Mouse (Mus musculus) MEL (cell line): ENCODE results near the gene Ngrn. TPM values are rescaled to one million over a fixed set of nuclear protein-coding genes. Genes with fewer than 3 reads are reported as not detected.

Experiments used
- DNase-seq: peaks from one replicate; pipeline ENCODE4 v3.0.0; 2011; ENCODE audit warnings: low read depth, low spot score
- H3K27ac ChIP-seq: 2 replicates; pipeline ENCODE4 v1.5.1; 2012; ENCODE audit warnings: low read depth, mild to moderate bottlenecking, control low read depth, low read length, moderate library complexity; ENCODE audit not compliant: control insufficient read depth
- H3K27me3 ChIP-seq, 2 experiments: fragments of 150-350 bp in 1 of 2; sonication (generic) in 1 of 2; 2 replicates each; pipeline ENCODE4 v1.6.1; 2012; ENCODE audit warnings: low read length in 2 of 2, mild to moderate bottlenecking in 2 of 2, improper control_type of control experiment in 1 of 2, moderate library complexity in 1 of 2; ENCODE audit not compliant: insufficient read depth in 2 of 2, control insufficient read depth in 1 of 2
- H3K36me3 ChIP-seq, 2 experiments: 2 replicates each; pipeline ENCODE4 v1.6.1; 2012 to 2014; ENCODE audit warnings: low read length in 2 of 2, improper control_type of control experiment in 1 of 2, inconsistent platforms in 1 of 2, mild to moderate bottlenecking in 1 of 2; ENCODE audit not compliant: insufficient read depth in 2 of 2, control insufficient read depth in 1 of 2
- H3K4me1 ChIP-seq, 2 experiments: fragments of 150-350 bp in 1 of 2; sonication (generic) in 1 of 2; 2 replicates each; pipeline ENCODE4 v1.6.1; 2012; ENCODE audit warnings: low read length in 2 of 2, improper control_type of control experiment in 1 of 2, mild to moderate bottlenecking in 1 of 2; ENCODE audit not compliant: insufficient read depth in 2 of 2, control insufficient read depth in 1 of 2
- H3K4me3 ChIP-seq, 2 experiments: fragments of 150-350 bp in 1 of 2; sonication (generic) in 1 of 2; 2 replicates each; pipeline ENCODE4 v1.5.1; 2012; ENCODE audit warnings: low read depth in 2 of 2, low read length in 2 of 2, mild to moderate bottlenecking in 2 of 2, moderate library complexity in 2 of 2, control low read depth in 1 of 2, improper control_type of control experiment in 1 of 2; ENCODE audit not compliant: control insufficient read depth in 1 of 2, insufficient read depth in 1 of 2
- H3K79me2 ChIP-seq: 2 replicates; pipeline ENCODE4 v1.6.1; 2012; ENCODE audit warnings: mild to moderate bottlenecking, low read length, moderate library complexity; ENCODE audit not compliant: control insufficient read depth, poor library complexity, insufficient read depth
- H3K9ac ChIP-seq: 2 replicates; pipeline ENCODE4 v1.6.1; 2012; ENCODE audit warnings: low read depth, mild to moderate bottlenecking, control low read depth, low read length, moderate library complexity; ENCODE audit not compliant: control insufficient read depth, poor library complexity, severe bottlenecking
- H3K9me3 ChIP-seq: fragments of 150-350 bp; sonication (generic); replicated peaks from 2 replicates; pipeline ENCODE4 v1.6.1; 2012; ENCODE audit warnings: mild to moderate bottlenecking, low read length, improper control_type of control experiment, moderate library complexity; ENCODE audit not compliant: insufficient read depth
- CHD1 ChIP-seq: IDR thresholded peaks from 2 replicates; pipeline ENCODE4 v1.6.1; 2012; ENCODE audit warnings: low read depth, mild to moderate bottlenecking, inconsistent platforms, low read length, improper control_type of control experiment
- CTCF ChIP-seq, 3 experiments: IDR thresholded peaks in 2 of 3; conservative IDR thresholded peaks in 1 of 3; 2 replicates each; pipeline ENCODE4 v1.5.1; 2011 to 2012; ENCODE audit warnings: low read length in 3 of 3, low read depth in 2 of 3, mild to moderate bottlenecking in 2 of 3, improper control_type of control experiment in 1 of 3, inconsistent platforms in 1 of 3, mixed read lengths in 1 of 3, moderate library complexity in 1 of 3; ENCODE audit not compliant: control insufficient read depth in 1 of 3, insufficient read depth in 1 of 3, poor library complexity in 1 of 3, severe bottlenecking in 1 of 3
- E2F4 ChIP-seq: IDR thresholded peaks from 2 replicates; pipeline ENCODE4 v1.6.1; 2011; ENCODE audit warnings: low read depth, low read length, improper control_type of control experiment, borderline replicate concordance
- ELF1 ChIP-seq: IDR thresholded peaks from 2 replicates; pipeline ENCODE4 v1.6.1; 2014; ENCODE audit warnings: low read depth, mild to moderate bottlenecking, inconsistent platforms, low read length, improper control_type of control experiment, moderate library complexity
- GABPA ChIP-seq: IDR thresholded peaks from 2 replicates; pipeline ENCODE4 v1.6.1; 2012; ENCODE audit warnings: low read depth, mild to moderate bottlenecking, inconsistent platforms, low read length, improper control_type of control experiment, moderate library complexity
- GATA1 ChIP-seq: IDR thresholded peaks from 2 replicates; pipeline ENCODE4 v1.6.1; 2011; ENCODE audit warnings: low read depth, low read length, improper control_type of control experiment
- HCFC1 ChIP-seq: IDR thresholded peaks from 2 replicates; pipeline ENCODE4 v1.6.1; 2012; ENCODE audit warnings: low read depth, mild to moderate bottlenecking, inconsistent platforms, low read length, improper control_type of control experiment, moderate library complexity
- JUND ChIP-seq: IDR thresholded peaks from 2 replicates; pipeline ENCODE4 v1.6.1; 2011; ENCODE audit warnings: low read depth, mild to moderate bottlenecking, improper control_type of control experiment, low read length
- KAT2A ChIP-seq: conservative IDR thresholded peaks from 2 replicates; pipeline ENCODE4 v1.6.1; 2012; ENCODE audit warnings: low read depth, low read length, improper control_type of control experiment, inconsistent platforms
- MAFK ChIP-seq: IDR thresholded peaks from 2 replicates; pipeline ENCODE4 v1.6.1; 2011; ENCODE audit warnings: low read depth, mild to moderate bottlenecking, low read length, improper control_type of control experiment, borderline replicate concordance
- MAX ChIP-seq: IDR thresholded peaks from 2 replicates; pipeline ENCODE4 v1.6.1; 2011; ENCODE audit warnings: low read length, improper control_type of control experiment
- MAZ ChIP-seq: IDR thresholded peaks from 2 replicates; pipeline ENCODE4 v1.6.1; 2012; ENCODE audit warnings: low read depth, mild to moderate bottlenecking, inconsistent platforms, low read length, improper control_type of control experiment
- MEF2A ChIP-seq: IDR thresholded peaks from 2 replicates; pipeline ENCODE4 v1.6.1; 2014; ENCODE audit warnings: low read depth, mild to moderate bottlenecking, inconsistent platforms, low read length, improper control_type of control experiment; ENCODE audit not compliant: poor library complexity, insufficient replicate concordance, severe bottlenecking; ENCODE audit errors: extremely low read depth
- MXI1 ChIP-seq: IDR thresholded peaks from 2 replicates; pipeline ENCODE4 v1.6.1; 2011; ENCODE audit warnings: mild to moderate bottlenecking, low read depth, low read length, improper control_type of control experiment
- MYC ChIP-seq: IDR thresholded peaks from 2 replicates; pipeline ENCODE4 v1.6.1; 2011; ENCODE audit warnings: low read depth, mild to moderate bottlenecking, low read length, improper control_type of control experiment, moderate library complexity
- NRF1 ChIP-seq: IDR thresholded peaks from 2 replicates; pipeline ENCODE4 v1.6.1; 2014; ENCODE audit warnings: low read depth, mild to moderate bottlenecking, inconsistent platforms, low read length, improper control_type of control experiment, moderate library complexity; ENCODE audit not compliant: poor library complexity, insufficient read depth, severe bottlenecking
- POLR2A ChIP-seq, 2 experiments: IDR thresholded peaks; 2 replicates each; pipeline ENCODE4 v1.6.1; 2011 to 2012; ENCODE audit warnings: low read length in 2 of 2, mild to moderate bottlenecking in 2 of 2, control low read depth in 1 of 2, improper control_type of control experiment in 1 of 2, low read depth in 1 of 2, moderate library complexity in 1 of 2; ENCODE audit not compliant: control insufficient read depth in 1 of 2, insufficient read depth in 1 of 2, poor library complexity in 1 of 2
- POLR2AphosphoS2 ChIP-seq: IDR thresholded peaks from 2 replicates; pipeline ENCODE4 v1.6.1; 2011; ENCODE audit warnings: low read length, improper control_type of control experiment
- RAD21 ChIP-seq: IDR thresholded peaks from 2 replicates; pipeline ENCODE4 v1.6.1; 2011; ENCODE audit warnings: mild to moderate bottlenecking, low read depth, low read length, improper control_type of control experiment
- RCOR1 ChIP-seq: IDR thresholded peaks from 2 replicates; pipeline ENCODE4 v1.6.1; 2012; ENCODE audit warnings: low read depth, mild to moderate bottlenecking, inconsistent platforms, low read length, improper control_type of control experiment
- SIN3A ChIP-seq: IDR thresholded peaks from 2 replicates; pipeline ENCODE4 v1.6.1; 2012; ENCODE audit warnings: low read length, improper control_type of control experiment, inconsistent platforms
- SMC3 ChIP-seq: IDR thresholded peaks from 2 replicates; pipeline ENCODE4 v1.6.1; 2011; ENCODE audit warnings: low read depth, low read length, improper control_type of control experiment
- TAL1 ChIP-seq: IDR thresholded peaks from 2 replicates; pipeline ENCODE4 v1.6.1; 2012; ENCODE audit warnings: mild to moderate bottlenecking, inconsistent platforms, low read length, moderate library complexity, mixed read lengths
- ZC3H11A ChIP-seq: IDR thresholded peaks from 2 replicates; pipeline ENCODE4 v1.6.1; 2012; ENCODE audit warnings: low read depth, mild to moderate bottlenecking, inconsistent platforms, low read length, improper control_type of control experiment
- ZMIZ1 ChIP-seq: IDR thresholded peaks from 2 replicates; pipeline ENCODE4 v1.6.1; 2012; ENCODE audit warnings: low read depth, mild to moderate bottlenecking, inconsistent platforms, low read length, improper control_type of control experiment, moderate library complexity
- ZNF384 ChIP-seq: IDR thresholded peaks from 2 replicates; pipeline ENCODE4 v1.6.1; 2012; ENCODE audit warnings: low read depth, mild to moderate bottlenecking, inconsistent platforms, low read length, improper control_type of control experiment
- polyA plus RNA-seq, 2 experiments: library from polyadenylated mRNA; stranded (reverse) in 1 of 2; unstranded in 1 of 2; fragments of >175 nt in 1 of 2; fragments of >200 nt in 1 of 2; gene quantifications; 2 replicates each; pipeline versions ENCODE4 v1.2.1 to v1.2.4; 2012; ENCODE audit warnings: low replicate concordance in 2 of 2, low read depth in 1 of 2; ENCODE audit not compliant: insufficient read length in 2 of 2, insufficient read depth in 1 of 2, missing spikeins in 1 of 2
- total RNA-seq: library from RNA; depleted of rRNA; stranded (reverse); fragments of 300-350 nt; gene quantifications from 2 replicates; pipeline ENCODE4 v1.2.3, GENCODE M21; 2012

Gene Ngrn
- total and polyA plus RNA-seq, 3 experiments, result 37.2 to 48.0 TPM; not detected in 1

DNA sequence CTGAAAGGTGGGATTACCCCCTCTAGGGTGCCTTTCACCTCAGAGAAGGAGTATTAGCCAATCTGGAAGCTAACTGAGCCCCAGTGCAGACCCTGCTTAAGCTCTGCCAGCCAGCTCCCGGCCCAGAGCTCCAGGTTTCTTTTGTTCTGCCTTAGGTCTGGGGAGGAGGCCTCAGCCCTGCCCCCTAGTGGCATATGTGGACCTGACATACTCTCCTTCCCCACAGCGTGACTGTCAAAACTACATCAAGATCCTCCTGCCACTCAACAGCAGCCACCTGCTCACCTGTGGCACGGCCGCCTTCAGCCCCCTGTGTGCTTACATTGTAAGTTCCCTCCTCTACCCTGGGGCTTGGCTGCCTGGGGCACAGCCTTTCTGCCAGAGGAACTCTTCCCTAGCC is 45.6 kb upstream of the Ngrn start:
- H3K9ac ChIP-seq, result no peak overlapping the region
- H3K36me3 ChIP-seq, result peaks cover 5 to 6% of the 10 kb centered on the region in 2 experiments
- peak; percentile 78 for DNase-seq
- no peaks in the 10 kb centered on the region for H3K9me3 ChIP-seq
- H3K27ac ChIP-seq, result no peak overlapping the region
- no peaks in the 10 kb centered on the region for H3K27me3 ChIP-seq
- H3K4me1 ChIP-seq, result peaks cover 4 to 8% of the 10 kb centered on the region in 2 experiments
- H3K4me3 ChIP-seq, result no peak overlapping the region
- TF ChIP-seq HCFC1 (no peak), POLR2AphosphoS2 (no peak), MXI1 (0 out of 2 replicates have a peak, but pooled peaks have one; percentile 25), RAD21 (peak; percentile 65), ZMIZ1 (no peak), CTCF (IDR thresholded peaks at IDR 0.05 in 2 of 3, conservative IDR thresholded peaks at IDR 0.05 in 1 of 3; ENCODE audit: control insufficient read depth in 1 of 3, insufficient read depth in 1 of 3, low read depth in 2 of 3, low read length in 3 of 3, poor library complexity in 1 of 3, severe bottlenecking in 1 of 3) (peak; percentile 77 to 92 (median 84)), ZC3H11A (peak; percentile 74), JUND (no peak), MEF2A (no peak), E2F4 (no peak), SIN3A (0 out of 2 replicates have a peak, but pooled peaks have one; percentile 22), SMC3 (peak; percentile 89), MYC (no peak), POLR2A (IDR thresholded peaks at IDR 0.05; ENCODE audit: control insufficient read depth in 1 of 2, insufficient read depth in 1 of 2, low read depth in 1 of 2, low read length in 2 of 2, poor library complexity in 1 of 2) (no peak), ELF1 (no peak), NRF1 (no peak), GATA1 (no peak)
- peaks cover 12% of the 10 kb centered on the region for H3K79me2 ChIP-seq

DNA sequence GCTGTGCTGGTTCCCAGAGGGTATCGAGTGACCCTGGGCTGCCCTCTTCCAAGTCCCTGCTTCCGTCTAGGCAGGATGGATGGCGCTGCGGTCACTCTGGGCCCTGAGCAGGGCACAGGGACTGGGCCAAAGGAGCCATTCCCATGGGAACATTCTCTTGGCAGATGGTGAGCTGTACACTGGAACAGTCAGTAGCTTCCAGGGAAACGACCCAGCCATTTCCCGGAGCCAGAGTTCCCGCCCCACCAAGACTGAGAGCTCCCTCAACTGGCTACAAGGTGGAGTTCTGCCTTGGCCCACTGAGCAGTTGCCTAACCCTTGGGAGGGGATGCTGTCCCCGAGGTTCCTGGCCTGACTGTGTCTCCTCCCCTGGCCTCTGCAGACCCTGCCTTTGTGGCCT is 44.4 kb upstream of the Ngrn start:
- no peak for DNase-seq
- no peak overlapping the region for H3K27ac ChIP-seq
- no peaks in the 10 kb centered on the region for H3K4me1 ChIP-seq
- peaks cover 3% of the 10 kb centered on the region; the same call in 1 of the 2 replicates for H3K79me2 ChIP-seq
- H3K9me3 ChIP-seq, result no peaks in the 10 kb centered on the region
- peaks cover 0 to 6% of the 10 kb centered on the region in 2 experiments; a peak in 2 of 4 replicates for H3K36me3 ChIP-seq
- H3K9ac ChIP-seq, result no peak overlapping the region
- H3K4me3 ChIP-seq, result no peak overlapping the region
- no peaks in the 10 kb centered on the region for H3K27me3 ChIP-seq
- TF ChIP-seq ZNF384 (no peak), RAD21 (no peak), MAZ (no peak), ZC3H11A (no peak), KAT2A (no peak), CHD1 (no peak), MAFK (no peak), MYC (no peak), MAX (no peak), GABPA (no peak), ZMIZ1 (no peak), HCFC1 (no peak), RCOR1 (no peak), TAL1 (no peak), SIN3A (no peak)
